Mouse (Mus musculus) small intestine, adult 2 months (tissue): ENCODE results near the gene Hcrtr1.

Source experiments
- CTCF ChIP-seq: fragments of 200-500 bp; IDR thresholded peaks from 2 replicates; pipeline ENCODE4 v1.5.1; 2012; ENCODE audit warnings: low read depth, mild to moderate bottlenecking, control low read depth, inconsistent platforms, low read length, moderate library complexity, mixed read lengths; ENCODE audit not compliant: insufficient replicate concordance, insufficient read length; ENCODE audit errors: extremely low read depth
- POLR2A ChIP-seq: fragments of 200-500 bp; IDR thresholded peaks from 2 replicates; pipeline ENCODE4 v1.6.1; 2012; ENCODE audit warnings: low read depth, mild to moderate bottlenecking, control low read depth, inconsistent platforms, low read length, moderate library complexity

GRCm38 (mm10) chr4:130112299-130112698 lies 26.9 kb downstream of the Hcrtr1 start:
- TF ChIP-seq POLR2A = no peak
- TF ChIP-seq CTCF = no peak
